Mouse (Mus musculus) cerebellum, adult 2 months (tissue): ENCODE data around the gene Ap1m1. TPM values are rescaled to one million over a fixed set of nuclear protein-coding genes. Genes with fewer than 3 reads are reported as not detected.
A peak's percentile ranks its signal among the peaks of the same experiment; 100 is the strongest.

Experiments
- DNase-seq, 2 experiments: peaks; one replicate each; pipeline ENCODE4 v3.0.0; 2021
- H3K27ac ChIP-seq: fragments of 200-500 bp; 2 replicates; pipeline ENCODE4 v1.5.1; 2012; ENCODE audit warnings: low read length, control low read depth, inconsistent platforms; ENCODE audit not compliant: insufficient read depth
- H3K27me3 ChIP-seq: fragments of 200-500 bp; 2 replicates; pipeline ENCODE4 v1.6.1; 2012; ENCODE audit warnings: inconsistent platforms, mild to moderate bottlenecking, low read length, moderate library complexity; ENCODE audit not compliant: control insufficient read depth, insufficient read depth
- H3K4me1 ChIP-seq: fragments of 200-500 bp; 2 replicates; pipeline ENCODE4 v1.6.1; 2011; ENCODE audit warnings: low read length; ENCODE audit not compliant: control insufficient read depth, insufficient read depth
- H3K4me3 ChIP-seq: fragments of 200-500 bp; replicated peaks from 2 replicates; pipeline ENCODE3; 2011; ENCODE audit warnings: mild to moderate bottlenecking, low read depth, low read length, control low read depth; ENCODE audit not compliant: insufficient read depth
- CTCF ChIP-seq: fragments of 200-500 bp; IDR thresholded peaks from 2 replicates; pipeline ENCODE4 v1.5.1; 2011; ENCODE audit warnings: low read depth, mild to moderate bottlenecking, control low read depth, low read length, moderate library complexity, borderline replicate concordance; ENCODE audit not compliant: insufficient read depth
- POLR2A ChIP-seq: fragments of 200-500 bp; IDR thresholded peaks from 2 replicates; pipeline ENCODE4 v1.6.1; 2011; ENCODE audit warnings: low read length, control low read depth, borderline replicate concordance; ENCODE audit not compliant: insufficient read depth
- whole genome bisulfite sequencing: fragments of 180-500 bp; shearing (Covaris S2); methylation state at CpG from one replicate; pipeline ENCODE4 v1.1.7; 2018; 5-methylcytosine and 5-hydroxymethylcytosine counted together
- polyA plus RNA-seq: library from polyadenylated mRNA; depleted of rRNA; stranded (reverse); fragments of >200 nt; gene quantifications from 2 replicates; pipeline ENCODE4 v1.2.3, GENCODE M21; 2012

The Ap1m1 gene
- polyA plus RNA-seq, 1 experiment = 112 TPM

- Histone ChIP-seq H3K4me3 (no peak overlapping the region), H3K4me1 (peaks cover 2% of the 10 kb centered on the region; the same call in 1 of the 2 replicates), H3K27me3 (no peaks in the 10 kb centered on the region), H3K27ac (no peak overlapping the region)
- no peak for TF ChIP-seq POLR2A
- TF ChIP-seq CTCF = no peak
- no peak for DNase-seq
- WGBS = 58% methylated on average over 4 of the region's 4 CpGs
Measured at GRCm38 (mm10) chr8:72260585-72260984, 20.8 kb downstream of the Ap1m1 start.

- H3K4me1 ChIP-seq = peaks cover 2% of the 10 kb centered on the region; the same call in 1 of the 2 replicates
- no peak overlapping the region for H3K4me3 ChIP-seq
- no peaks in the 10 kb centered on the region for H3K27me3 ChIP-seq
- H3K27ac ChIP-seq = no peak overlapping the region
- TF ChIP-seq CTCF (peak; percentile 71), POLR2A (no peak)
- 24% methylated on average over 2 of the region's 2 CpGs for WGBS
- DNase-seq = peak in 1 of 2 experiments; percentile 47
Measured at GRCm38 (mm10) chr8:72261019-72261418, 21.2 kb downstream of the Ap1m1 start.

GRCm38 (mm10) chr8:72261431-72261830 is 21.6 kb downstream of the Ap1m1 start:
- Histone ChIP-seq H3K27me3 (no peaks in the 10 kb centered on the region), H3K4me1 (peaks cover 2% of the 10 kb centered on the region; the same call in 1 of the 2 replicates), H3K4me3 (no peak overlapping the region), H3K27ac (no peak overlapping the region)
- no peak for DNase-seq
- TF ChIP-seq CTCF = no peak
- no peak for TF ChIP-seq POLR2A

- TF ChIP-seq POLR2A (no peak), CTCF (peak; percentile 49)
- Histone ChIP-seq H3K4me3 (no peak overlapping the region), H3K27me3 (no peaks in the 10 kb centered on the region)
Measured at GRCm38 (mm10) chr8:72261872-72262271, 22.1 kb downstream of the Ap1m1 start.

GRCm38 (mm10) chr8:72262756-72263155 is 22.9 kb downstream of the Ap1m1 start:
- H3K4me3 ChIP-seq = no peak overlapping the region
- 93% methylated on average over 2 of the region's 2 CpGs for WGBS
- TF ChIP-seq POLR2A (no peak), CTCF (no peak)
- no peak overlapping the region for H3K27ac ChIP-seq
- DNase-seq = no peak
- H3K4me1 ChIP-seq = peaks cover 2% of the 10 kb centered on the region; the same call in 1 of the 2 replicates
- H3K27me3 ChIP-seq = no peaks in the 10 kb centered on the region

More at GRCm38 (mm10) chr8:72261872-72262271, 22.1 kb downstream of the Ap1m1 start:
- peak in 1 of 2 experiments; percentile 25 for DNase-seq
- no peak overlapping the region for H3K27ac ChIP-seq
- H3K4me1 ChIP-seq = peaks cover 2% of the 10 kb centered on the region; the same call in 1 of the 2 replicates
- WGBS = 64% methylated on average over 5 of the region's 5 CpGs

- no peak overlapping the region for H3K27ac ChIP-seq
- no peak for DNase-seq
- H3K27me3 ChIP-seq = no peaks in the 10 kb centered on the region
- peaks cover 2% of the 10 kb centered on the region; the same call in 1 of the 2 replicates for H3K4me1 ChIP-seq
- 74% methylated on average over 7 of the region's 7 CpGs for WGBS
- H3K4me3 ChIP-seq = no peak overlapping the region
- no peak for TF ChIP-seq POLR2A
- no peak for TF ChIP-seq CTCF
Measured at GRCm38 (mm10) chr8:72263451-72263850, 23.6 kb downstream of the Ap1m1 start.

GRCm38 (mm10) chr8:72265342-72265741 is 25.5 kb downstream of the Ap1m1 start:
- 25% methylated on average over 7 of the region's 7 CpGs for WGBS
- Histone ChIP-seq H3K4me3 (no peak overlapping the region), H3K27me3 (no peaks in the 10 kb centered on the region), H3K4me1 (peaks cover 2% of the 10 kb centered on the region; the same call in 1 of the 2 replicates), H3K27ac (no peak overlapping the region)
- DNase-seq = no peak
- TF ChIP-seq POLR2A (no peak), CTCF (no peak)

GRCm38 (mm10) chr8:72266671-72267070 is 26.9 kb downstream of the Ap1m1 start:
- Histone ChIP-seq H3K27me3 (no peaks in the 10 kb centered on the region), H3K27ac (no peak overlapping the region), H3K4me1 (no peaks in the 10 kb centered on the region), H3K4me3 (no peak overlapping the region)
- DNase-seq = no peak
- TF ChIP-seq POLR2A = no peak
- TF ChIP-seq CTCF = no peak

- DNase-seq = no peak
- Histone ChIP-seq H3K4me3 (no peak overlapping the region), H3K27me3 (no peaks in the 10 kb centered on the region), H3K27ac (no peak overlapping the region), H3K4me1 (no peaks in the 10 kb centered on the region)
- WGBS = 96% methylated on average over 8 of the region's 8 CpGs
- TF ChIP-seq POLR2A = no peak
- no peak for TF ChIP-seq CTCF
Measured at GRCm38 (mm10) chr8:72267106-72267505, 27.3 kb downstream of the Ap1m1 start.
